Mouse (Mus musculus) testis, adult 2 months (tissue): Measurements from ENCODE around the gene Polr2c.

ENCODE experiments used
- CTCF ChIP-seq: fragments of 200-500 bp; IDR thresholded peaks from 2 replicates; pipeline ENCODE4 v1.5.1; 2012; ENCODE audit warnings: low read depth, mild to moderate bottlenecking, inconsistent platforms, low read length, moderate library complexity; ENCODE audit not compliant: control insufficient read depth, insufficient read depth, insufficient replicate concordance
- POLR2A ChIP-seq: fragments of 200-500 bp; IDR thresholded peaks from 2 replicates; pipeline ENCODE4 v1.6.1; 2012; ENCODE audit warnings: low read depth, mild to moderate bottlenecking, inconsistent platforms, low read length, moderate library complexity; ENCODE audit not compliant: control insufficient read depth

- TF ChIP-seq CTCF (no peak), POLR2A (no peak)
Observed at GRCm38 (mm10) chr8:94916311-94916959, 59.2 kb downstream of the Polr2c start.
